Mouse (Mus musculus): ENCODE results near the gene Pnpla2. TPM values are rescaled to one million over a fixed set of nuclear protein-coding genes. Genes with fewer than 3 reads are reported as not detected.
"Not testable (repeated sequence)": the region's sequence is repeated elsewhere in the genome, so short reads cannot be mapped to it uniquely, and the experiment has no call there.

Pnpla2 gene
- polyA plus RNA-seq (2014; fragmentation: Nextera tagmentation; extraction: Ambion mirVana) = 27.4 and 31.9 TPM in 2 replicates

DNA sequence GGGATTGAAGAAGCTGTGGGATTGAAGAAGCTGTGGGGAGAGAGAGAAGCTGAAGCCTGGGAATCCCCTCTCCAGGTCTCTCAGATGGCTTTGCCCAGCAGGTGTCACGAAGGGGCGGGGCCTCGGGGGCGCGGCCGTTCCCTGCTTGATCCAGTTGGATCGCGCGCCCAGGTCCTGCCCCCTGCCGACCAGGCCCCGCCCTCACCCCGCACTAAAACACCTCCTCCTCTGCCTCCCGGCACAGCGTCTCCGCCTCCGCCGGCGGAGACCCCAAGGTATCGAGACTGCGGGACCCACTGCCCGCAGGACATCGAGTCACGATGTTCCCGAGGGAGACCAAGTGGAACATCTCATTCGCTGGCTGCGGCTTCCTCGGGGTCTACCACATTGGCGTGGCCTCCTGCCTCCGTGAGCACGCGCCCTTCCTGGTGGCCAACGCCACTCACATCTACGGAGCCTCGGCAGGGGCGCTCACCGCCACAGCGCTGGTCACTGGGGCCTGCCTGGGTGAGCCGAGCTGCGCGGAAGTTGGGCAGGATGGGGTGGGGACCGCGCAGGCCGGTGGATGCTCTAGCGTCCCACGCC is at the start of gene Pnpla2:
Gene Pnpla2, plus strand, starts transcription at position 232 of the 585 bp plus-strand sequence.
- Histone ChIP-seq H3K27me3 (ENCODE audit: control insufficient read depth, insufficient read depth, low read length) (no peaks in the 10 kb centered on the region), H3K9ac (ENCODE audit: low read depth, low read length) (peak within 1 kb of the TSS; percentile 69), H3K4me1 (ENCODE audit: control insufficient read depth, insufficient read depth, low read length) (peaks cover 10% of the 10 kb centered on the region), H3K4me2 (replicated peaks; ENCODE audit: low read depth, low read length) (peak within 1 kb of the TSS; percentile 98), H3K27ac (ENCODE audit: low read depth, low read length) (peak within 1 kb of the TSS; percentile 48), H3K9me3 (ENCODE audit: control insufficient read depth, low read length) (no peaks in the 10 kb centered on the region), H3K36me3 (ENCODE audit: control insufficient read depth, insufficient read depth, low read length) (peaks cover 21% of the 10 kb centered on the region), H3K4me3 (ENCODE audit: low read length) (peak within 1 kb of the TSS; percentile 58)
- ATAC-seq (ENCODE audit: low FRiP score, low TSS enrichment) = peak; percentile 85
- 1% methylated on average over 44 of the region's 45 CpGs for WGBS

DNA sequence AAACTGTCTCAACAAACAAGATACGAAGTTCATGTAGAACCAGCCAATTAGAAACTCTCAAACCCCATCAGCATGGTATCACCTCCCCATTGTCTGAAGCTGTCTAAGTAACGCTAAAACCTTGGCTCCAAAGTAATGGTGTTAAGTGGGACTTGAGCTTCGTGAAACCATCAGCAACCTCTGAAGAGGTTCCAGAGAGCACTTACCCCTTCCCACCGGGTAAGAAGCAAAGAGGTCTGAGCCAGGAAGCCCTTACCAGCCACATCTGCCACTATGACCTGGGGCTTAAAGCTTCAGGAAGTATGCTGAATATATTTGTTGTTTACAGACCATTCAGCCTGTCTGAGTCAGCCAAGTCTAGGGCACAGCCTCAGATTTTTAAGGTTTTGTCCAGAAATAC is 49.5 kb upstream of the Pnpla2 start:
- 79% methylated on average over 4 of the region's 4 CpGs for WGBS
- H3K9ac ChIP-seq (ENCODE audit: low read depth, low read length) = no peak overlapping the region
- no peak overlapping the region for H3K27ac ChIP-seq (ENCODE audit: low read depth, low read length)
- H3K27me3 ChIP-seq (ENCODE audit: control insufficient read depth, insufficient read depth, low read length) = no peaks in the 10 kb centered on the region
- no peaks in the 10 kb centered on the region for H3K9me3 ChIP-seq (ENCODE audit: control insufficient read depth, low read length)
- ATAC-seq (ENCODE audit: low FRiP score, low TSS enrichment) = no peak
- no peak overlapping the region for H3K4me3 ChIP-seq (ENCODE audit: low read length)
- no peaks in the 10 kb centered on the region for H3K4me1 ChIP-seq (ENCODE audit: control insufficient read depth, insufficient read depth, low read length)
- no peak overlapping the region for H3K4me2 ChIP-seq (replicated peaks; ENCODE audit: low read depth, low read length)
- peaks cover 48% of the 10 kb centered on the region for H3K36me3 ChIP-seq (ENCODE audit: control insufficient read depth, insufficient read depth, low read length)

DNA sequence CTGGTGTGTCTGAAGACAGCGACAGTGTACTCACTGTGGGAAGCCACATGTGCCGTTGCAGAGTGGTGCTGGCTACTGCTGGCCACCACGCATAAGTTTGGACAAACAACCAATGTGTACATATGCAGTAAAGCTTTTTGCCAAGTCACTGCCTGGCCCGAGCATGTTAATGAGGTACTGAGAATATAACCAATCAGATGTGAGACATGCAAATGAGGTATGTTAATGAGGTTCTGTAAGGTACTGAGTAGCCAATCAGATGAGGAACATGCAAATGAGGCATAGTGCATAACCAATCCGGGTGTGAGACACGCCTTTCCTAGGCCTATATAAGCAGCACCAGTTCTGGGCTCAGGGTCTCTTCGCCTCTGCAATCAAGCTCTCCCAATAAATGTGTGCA is 47.3 kb upstream of the Pnpla2 start:
- not testable (repeated sequence) for ATAC-seq (ENCODE audit: low FRiP score, low TSS enrichment); H3K4me1 ChIP-seq (ENCODE audit: control insufficient read depth, insufficient read depth, low read length); H3K9ac ChIP-seq (ENCODE audit: low read depth, low read length); H3K9me3 ChIP-seq (ENCODE audit: control insufficient read depth, low read length); H3K27ac ChIP-seq (ENCODE audit: low read depth, low read length); H3K27me3 ChIP-seq (ENCODE audit: control insufficient read depth, insufficient read depth, low read length); H3K4me2 ChIP-seq (replicated peaks; ENCODE audit: low read depth, low read length); H3K4me3 ChIP-seq (ENCODE audit: low read length)
- 96% methylated on average over 7 of the region's 7 CpGs for WGBS
- peaks cover 33% of the 10 kb centered on the region for H3K36me3 ChIP-seq (ENCODE audit: control insufficient read depth, insufficient read depth, low read length)

DNA sequence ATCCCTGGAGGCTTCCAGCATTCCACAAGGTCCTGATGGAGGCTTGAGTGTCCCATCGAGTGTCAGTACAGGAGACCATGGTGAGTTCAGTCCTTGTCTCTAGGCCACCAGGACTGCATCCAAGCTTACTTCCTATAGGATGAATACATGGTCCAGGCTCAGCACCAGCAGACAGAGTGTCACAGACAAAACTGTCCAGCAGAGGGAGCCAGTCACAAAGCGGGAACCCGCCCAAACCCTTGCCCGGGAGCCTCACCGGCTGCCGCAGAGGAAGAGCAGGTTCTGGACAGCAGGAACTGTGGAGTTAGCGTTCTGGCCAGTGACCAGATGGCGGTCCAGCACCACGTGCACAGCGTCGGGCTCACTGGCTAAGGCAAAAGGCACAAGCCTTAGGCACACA is 46.2 kb upstream of the Pnpla2 start:
- H3K27me3 ChIP-seq (ENCODE audit: control insufficient read depth, insufficient read depth, low read length) = no peaks in the 10 kb centered on the region
- H3K36me3 ChIP-seq (ENCODE audit: control insufficient read depth, insufficient read depth, low read length) = peaks cover 24% of the 10 kb centered on the region
- 16% methylated on average over 11 of the region's 11 CpGs for WGBS
- peaks cover 7% of the 10 kb centered on the region; the same call in 1 of the 2 replicates for H3K4me1 ChIP-seq (ENCODE audit: control insufficient read depth, insufficient read depth, low read length)
- H3K4me3 ChIP-seq (ENCODE audit: low read length) = no peak overlapping the region
- H3K9me3 ChIP-seq (ENCODE audit: control insufficient read depth, low read length) = no peaks in the 10 kb centered on the region
- H3K9ac ChIP-seq (ENCODE audit: low read depth, low read length) = no peak overlapping the region
- H3K4me2 ChIP-seq (replicated peaks; ENCODE audit: low read depth, low read length) = no peak overlapping the region
- H3K27ac ChIP-seq (ENCODE audit: low read depth, low read length) = no peak overlapping the region
- ATAC-seq (ENCODE audit: low FRiP score, low TSS enrichment) = peak; percentile 47

DNA sequence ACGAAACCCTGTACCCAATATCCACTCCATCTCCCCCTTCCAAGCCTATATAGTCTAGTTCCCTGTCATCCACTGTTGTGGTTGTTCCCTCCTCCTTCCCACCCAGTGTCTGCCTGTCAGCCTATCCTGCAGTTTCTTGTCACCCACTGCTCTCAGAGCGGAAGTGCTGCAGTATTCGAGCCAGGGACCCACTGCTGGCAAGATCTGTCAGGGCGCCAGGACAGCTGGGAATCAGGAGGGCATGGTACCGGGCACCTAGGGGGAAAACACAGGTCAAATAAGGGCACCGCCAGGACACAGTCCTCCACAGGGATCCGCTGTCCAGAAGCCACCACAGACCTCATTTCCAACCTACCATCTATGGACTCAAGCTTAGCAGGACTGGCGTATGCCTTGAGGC is 44.4 kb upstream of the Pnpla2 start:
- Histone ChIP-seq H3K9ac (ENCODE audit: low read depth, low read length) (no peak overlapping the region), H3K9me3 (ENCODE audit: control insufficient read depth, low read length) (no peaks in the 10 kb centered on the region), H3K4me3 (ENCODE audit: low read length) (no peak overlapping the region), H3K4me1 (ENCODE audit: control insufficient read depth, insufficient read depth, low read length) (peaks cover 7% of the 10 kb centered on the region; the same call in 1 of the 2 replicates), H3K27ac (ENCODE audit: low read depth, low read length) (no peak overlapping the region), H3K4me2 (replicated peaks; ENCODE audit: low read depth, low read length) (no peak overlapping the region), H3K36me3 (ENCODE audit: control insufficient read depth, insufficient read depth, low read length) (peaks cover 24% of the 10 kb centered on the region), H3K27me3 (ENCODE audit: control insufficient read depth, insufficient read depth, low read length) (no peaks in the 10 kb centered on the region)
- ATAC-seq (ENCODE audit: low FRiP score, low TSS enrichment) = no peak
- WGBS = 94% methylated on average over 8 of the region's 8 CpGs

DNA sequence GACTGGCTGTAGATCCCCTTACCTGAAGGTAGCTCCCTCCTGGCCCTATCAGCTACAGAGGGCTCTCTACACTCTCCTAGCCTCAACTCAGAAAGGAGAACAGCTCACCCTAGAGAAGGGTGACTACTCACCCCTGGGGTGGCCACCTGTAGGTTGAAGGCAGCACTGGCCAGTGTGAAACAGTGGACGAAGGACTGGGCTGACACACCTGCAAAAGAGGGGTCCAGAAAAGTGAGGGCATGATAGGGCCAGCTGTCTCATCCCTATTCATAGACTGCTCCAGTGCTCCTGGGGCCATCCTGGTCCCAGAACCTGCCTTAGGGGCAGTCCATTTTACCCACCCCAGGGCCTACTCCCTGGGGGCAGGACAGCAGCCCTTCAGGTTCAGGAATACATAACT is 43.3 kb upstream of the Pnpla2 start:
- WGBS = 100% methylated on average over 1 of the region's 1 CpGs
- no peaks in the 10 kb centered on the region for H3K9me3 ChIP-seq (ENCODE audit: control insufficient read depth, low read length)
- no peak for ATAC-seq (ENCODE audit: low FRiP score, low TSS enrichment)
- no peak overlapping the region for H3K4me2 ChIP-seq (replicated peaks; ENCODE audit: low read depth, low read length)
- H3K4me1 ChIP-seq (ENCODE audit: control insufficient read depth, insufficient read depth, low read length) = peaks cover 7% of the 10 kb centered on the region; the same call in 1 of the 2 replicates
- H3K27me3 ChIP-seq (ENCODE audit: control insufficient read depth, insufficient read depth, low read length) = no peaks in the 10 kb centered on the region
- H3K36me3 ChIP-seq (ENCODE audit: control insufficient read depth, insufficient read depth, low read length) = peaks cover 24% of the 10 kb centered on the region
- no peak overlapping the region for H3K27ac ChIP-seq (ENCODE audit: low read depth, low read length)
- H3K9ac ChIP-seq (ENCODE audit: low read depth, low read length) = no peak overlapping the region
- H3K4me3 ChIP-seq (ENCODE audit: low read length) = no peak overlapping the region

DNA sequence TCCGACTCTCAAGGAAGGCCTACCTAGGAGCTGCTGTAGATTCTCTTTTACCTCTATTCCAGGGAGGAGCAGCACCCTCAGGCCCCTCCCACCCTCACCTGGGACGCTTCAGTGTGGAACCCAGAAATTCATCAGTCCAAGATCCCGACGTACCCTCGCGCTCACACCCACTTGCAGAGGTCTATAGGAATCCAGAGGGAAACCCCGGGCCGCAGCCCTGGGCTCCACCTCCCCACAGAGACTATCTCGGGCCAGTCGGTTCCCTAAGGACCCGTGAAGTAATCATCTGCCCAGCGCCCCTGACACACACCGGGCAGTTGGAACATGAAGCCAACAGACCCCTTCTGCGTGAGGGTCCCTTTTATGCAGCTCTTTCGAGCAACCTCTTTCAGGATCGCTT is 41.7 kb upstream of the Pnpla2 start:
- peak overlapping the region; percentile 71 for H3K4me3 ChIP-seq (ENCODE audit: low read length)
- peaks cover 7% of the 10 kb centered on the region; the same call in 1 of the 2 replicates for H3K4me1 ChIP-seq (ENCODE audit: control insufficient read depth, insufficient read depth, low read length)
- peak overlapping the region; percentile 85 for H3K27ac ChIP-seq (ENCODE audit: low read depth, low read length)
- peak overlapping the region; percentile 89 for H3K9ac ChIP-seq (ENCODE audit: low read depth, low read length)
- ATAC-seq (ENCODE audit: low FRiP score, low TSS enrichment) = peak; percentile 9; the same call in 1 of the 2 replicates
- 2% methylated on average over 16 of the region's 16 CpGs for WGBS
- peak overlapping the region; percentile 88 for H3K4me2 ChIP-seq (replicated peaks; ENCODE audit: low read depth, low read length)
- H3K36me3 ChIP-seq (ENCODE audit: control insufficient read depth, insufficient read depth, low read length) = peaks cover 19% of the 10 kb centered on the region
- H3K9me3 ChIP-seq (ENCODE audit: control insufficient read depth, low read length) = no peaks in the 10 kb centered on the region
- H3K27me3 ChIP-seq (ENCODE audit: control insufficient read depth, insufficient read depth, low read length) = no peaks in the 10 kb centered on the region

DNA sequence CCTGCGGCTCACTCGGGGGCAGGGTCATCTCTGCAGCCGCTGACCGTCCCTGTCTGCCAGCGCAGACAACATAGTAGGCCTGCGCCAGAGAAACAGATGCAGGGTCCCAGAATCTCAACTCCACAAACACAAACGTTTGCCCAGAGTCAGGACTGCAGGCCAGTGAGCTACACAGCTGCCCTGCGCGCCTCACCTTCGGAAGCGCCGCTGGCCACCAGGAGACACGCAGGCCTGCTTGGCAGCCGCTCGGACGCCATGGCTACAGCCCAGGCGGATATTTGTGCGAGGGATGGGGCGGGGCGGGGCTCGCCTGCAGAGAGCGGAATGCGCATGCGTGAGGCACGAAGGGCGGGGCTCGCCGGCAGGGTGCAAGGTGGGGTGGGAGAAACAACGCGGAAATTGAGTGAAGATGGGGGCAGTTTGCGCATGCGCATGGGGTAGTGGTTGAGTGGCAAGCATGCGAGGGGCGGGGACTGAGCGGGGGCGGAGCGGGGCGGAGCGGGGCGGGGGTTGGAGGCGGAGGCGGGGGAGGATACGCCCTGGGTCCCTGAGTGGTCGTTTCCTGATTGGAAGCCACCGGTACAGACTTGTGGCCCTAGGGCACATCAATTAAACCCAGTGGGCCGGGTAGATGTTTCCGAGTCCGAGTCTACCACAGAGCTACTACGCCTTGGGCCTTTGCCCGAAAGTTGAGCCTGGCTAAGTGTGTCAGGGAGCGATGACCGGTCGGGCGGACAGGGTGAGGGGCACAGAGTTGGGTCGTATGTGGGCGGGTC is 41.0 kb upstream of the Pnpla2 start, which contains the start of gene Gatd1:
Gene Gatd1, minus strand, starts transcription at position 328 of the 776 bp plus-strand sequence.
- Histone ChIP-seq H3K27ac (ENCODE audit: low read depth, low read length) (peak within 1 kb of the TSS; percentile 85), H3K4me1 (ENCODE audit: control insufficient read depth, insufficient read depth, low read length) (peaks cover 7% of the 10 kb centered on the region; the same call in 1 of the 2 replicates), H3K9me3 (ENCODE audit: control insufficient read depth, low read length) (no peaks in the 10 kb centered on the region), H3K36me3 (ENCODE audit: control insufficient read depth, insufficient read depth, low read length) (peaks cover 19% of the 10 kb centered on the region), H3K4me3 (ENCODE audit: low read length) (peak within 1 kb of the TSS; percentile 71), H3K27me3 (ENCODE audit: control insufficient read depth, insufficient read depth, low read length) (no peaks in the 10 kb centered on the region), H3K9ac (ENCODE audit: low read depth, low read length) (peak within 1 kb of the TSS; percentile 89), H3K4me2 (replicated peaks; ENCODE audit: low read depth, low read length) (peak within 1 kb of the TSS; percentile 88)
- ATAC-seq (ENCODE audit: low FRiP score, low TSS enrichment) = peak; percentile 91
- 1% methylated on average over 56 of the region's 56 CpGs for WGBS
